Mouse (Mus musculus): Measurements from ENCODE around the gene Hoxa4. TPM values are rescaled to one million over a fixed set of nuclear protein-coding genes. Genes with fewer than 3 reads are reported as not detected.

The Hoxa4 gene
- total RNA-seq, 4 experiments from 2014 or later: 1.9 to 3.3 (median 2.7) TPM

DNA sequence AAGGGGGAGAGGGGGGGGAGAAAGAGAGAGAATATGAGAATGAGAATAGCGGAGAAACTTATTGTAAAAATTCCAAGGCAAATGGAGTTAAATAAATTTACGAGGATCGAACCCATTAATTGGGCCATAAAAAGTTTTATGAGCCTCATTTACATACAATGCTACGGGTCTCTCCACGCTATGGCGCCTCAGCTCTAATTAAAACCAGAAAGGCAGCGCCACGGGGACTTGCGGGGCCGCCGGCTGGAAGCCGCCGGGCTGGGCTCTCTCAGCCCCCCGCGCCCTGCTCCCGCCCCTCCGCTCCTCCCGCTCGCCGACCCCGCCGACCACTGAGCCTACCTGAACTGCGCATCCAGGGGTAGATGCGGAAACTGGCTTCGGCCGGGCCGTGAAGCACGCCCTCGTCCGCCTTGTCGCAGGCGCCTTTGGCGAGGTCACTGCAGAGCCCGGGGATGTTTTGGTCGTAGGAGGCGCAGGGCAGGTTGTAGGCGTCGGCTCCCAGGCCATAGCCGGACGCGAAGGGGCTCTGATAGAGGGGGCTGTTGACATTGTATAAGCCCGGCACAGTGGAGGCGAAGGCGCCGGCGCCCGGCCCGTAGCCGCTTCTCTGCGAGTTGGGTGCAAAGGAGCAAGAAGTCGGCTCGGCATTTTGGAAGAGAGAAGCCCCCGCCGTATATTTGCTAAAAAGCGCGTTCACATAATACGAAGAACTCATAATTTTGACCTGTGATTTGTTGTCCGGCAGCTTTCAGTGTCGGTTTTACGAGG, 25.3 kb upstream of the Hoxa4 start:
- DNase-seq: no peak

DNA sequence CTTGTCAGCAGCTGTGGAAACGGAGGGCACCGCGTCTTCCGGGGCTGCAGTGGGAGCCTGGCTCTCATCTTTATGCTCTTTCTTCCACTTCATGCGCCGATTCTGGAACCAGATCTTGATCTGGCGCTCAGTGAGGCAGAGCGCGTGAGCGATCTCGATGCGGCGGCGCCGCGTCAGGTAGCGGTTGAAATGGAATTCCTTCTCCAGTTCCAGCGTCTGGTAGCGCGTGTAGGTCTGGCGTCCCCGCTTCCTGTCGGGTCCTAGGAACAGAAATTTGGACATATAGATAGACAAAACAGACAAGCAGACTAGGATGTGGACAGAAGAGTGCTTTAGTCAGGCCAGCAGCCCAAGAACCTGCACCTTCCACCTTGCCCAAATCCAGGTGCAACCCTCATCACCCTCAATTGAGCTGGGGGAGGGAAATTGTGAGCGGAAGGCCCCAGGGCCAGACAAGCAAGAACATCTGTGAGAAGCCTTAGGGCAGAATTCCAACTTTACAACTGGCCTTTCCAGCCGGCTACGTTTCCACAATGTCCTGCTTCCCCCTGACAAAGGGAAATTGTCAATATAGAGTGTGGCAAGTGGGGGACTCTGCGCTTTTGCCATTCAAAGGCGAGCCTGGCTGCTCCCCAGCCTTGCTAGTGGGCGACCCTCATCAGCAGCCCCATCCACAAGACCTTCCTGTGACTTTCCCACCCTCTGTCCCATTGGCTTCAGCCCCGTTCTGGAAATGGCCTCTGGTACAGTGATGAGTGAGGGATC, 24.4 kb upstream of the Hoxa4 start:
- DNase-seq: no peak

DNA sequence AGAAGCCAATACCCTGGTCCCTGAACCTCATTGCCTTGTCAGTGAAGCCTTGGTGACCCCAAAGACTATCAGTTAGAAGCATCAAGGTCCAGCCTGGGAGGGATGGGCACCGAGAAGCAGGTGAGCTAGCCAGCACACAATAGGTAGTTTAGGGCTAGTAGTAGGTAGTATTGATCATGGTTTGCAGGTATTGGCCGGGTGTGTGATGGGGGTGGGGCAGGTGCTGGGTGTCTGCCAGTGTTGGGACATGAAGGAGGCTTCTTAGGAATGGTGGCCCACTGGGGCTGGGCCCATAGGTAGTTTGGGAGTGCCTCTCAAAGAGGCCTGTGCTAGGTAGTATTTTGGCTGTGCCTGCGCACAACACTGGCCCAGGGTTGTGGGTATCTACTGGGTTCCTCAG, 23.5 kb upstream of the Hoxa4 start:
- DNase-seq: no peak

DNA sequence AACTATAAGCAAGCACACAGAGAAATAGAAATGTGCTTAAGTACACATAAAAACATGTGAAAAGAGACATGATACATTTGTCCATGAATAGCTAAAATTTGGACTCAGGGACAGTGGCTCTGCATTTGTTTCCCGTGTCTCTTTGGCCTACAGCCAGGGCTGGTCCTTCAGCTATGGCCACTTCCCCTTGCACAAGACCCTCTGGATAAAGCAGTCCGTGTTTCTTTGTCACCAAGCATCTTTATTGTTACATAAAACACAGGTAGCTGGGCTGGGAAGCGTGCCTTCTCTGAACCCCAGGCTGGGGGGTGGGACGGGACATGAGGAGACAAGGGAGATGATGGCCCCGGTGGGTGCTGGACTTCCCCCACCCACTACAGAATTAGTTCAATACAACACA, 22.7 kb upstream of the Hoxa4 start:
- no peak for DNase-seq

DNA sequence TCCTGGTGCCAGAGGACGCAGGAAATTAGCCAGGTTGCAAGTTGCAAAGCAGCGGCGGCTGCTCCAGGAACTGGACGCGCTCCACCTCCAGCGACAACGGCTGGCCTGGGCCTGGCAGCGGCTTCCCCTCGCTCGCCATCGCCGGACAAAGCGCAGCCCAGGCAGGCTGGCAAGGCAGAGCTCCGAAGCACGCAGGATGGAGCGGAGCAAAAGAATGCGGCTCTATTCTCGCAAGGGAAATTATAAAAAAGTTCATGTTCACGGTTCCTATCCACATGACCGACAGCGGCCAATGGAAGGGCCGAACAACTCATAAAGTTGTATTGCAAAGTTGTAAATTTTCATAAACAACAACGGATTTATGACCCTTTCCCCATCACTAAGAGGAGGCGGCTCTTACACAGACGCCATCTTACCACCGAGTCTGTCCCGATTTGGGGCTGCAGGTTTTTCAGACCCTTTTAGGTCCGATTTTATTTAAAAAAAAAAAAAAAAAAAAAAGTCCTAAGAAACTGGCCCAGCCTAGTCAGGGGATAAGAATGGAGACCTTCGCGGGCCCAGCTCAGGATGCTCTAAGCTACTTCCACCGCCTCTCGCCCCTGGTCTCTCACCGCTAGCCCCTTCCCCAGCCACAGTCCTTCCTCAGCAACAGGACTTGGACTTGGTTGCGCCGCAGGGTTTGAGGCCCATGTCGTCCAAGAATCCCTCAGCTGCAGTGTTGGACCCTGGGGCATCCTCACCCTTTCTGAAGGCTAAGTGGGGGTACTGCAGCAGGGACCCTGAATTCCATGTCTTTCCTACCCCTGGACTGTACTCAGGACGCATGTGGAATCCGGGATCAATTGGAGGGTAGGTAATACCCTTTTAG, 21.8 kb upstream of the Hoxa4 start, which contains the start of the genes Hoxa3 and Gm28308:
Hoxa3 (minus strand) TSS at position 218 of the 868 bp plus-strand sequence.
Gm28308 (minus strand) TSS at position 221 of the 868 bp plus-strand sequence.
- DNase-seq: no peak

DNA sequence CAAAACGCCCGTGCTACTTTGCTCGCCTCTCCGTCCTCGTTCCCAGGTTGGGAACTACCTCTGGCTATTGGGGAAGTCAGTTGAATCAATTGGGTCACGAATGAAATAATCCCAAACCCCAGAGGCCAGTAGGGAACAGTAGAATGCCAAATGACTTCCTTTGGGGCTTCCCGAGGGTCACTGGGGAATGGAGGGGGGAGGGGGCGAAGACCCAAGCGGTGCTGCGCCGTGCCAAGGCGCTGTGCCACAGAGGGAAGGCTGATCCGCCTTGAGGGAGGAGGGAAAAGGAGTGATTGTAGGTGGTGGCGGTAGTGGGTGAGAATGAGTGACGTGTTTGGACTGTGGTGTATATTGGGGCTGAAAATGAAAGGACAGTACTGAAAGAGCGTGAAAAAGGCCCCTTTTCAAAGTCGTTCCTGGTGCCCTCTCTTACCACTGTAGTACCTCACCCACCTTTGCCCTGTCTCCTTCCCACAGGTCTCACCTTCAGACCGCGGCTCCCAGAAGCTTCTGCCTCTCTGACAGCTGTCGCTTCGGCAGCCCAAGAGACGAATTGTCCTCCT, 21.1 kb upstream of the Hoxa4 start:
- no peak for DNase-seq

DNA sequence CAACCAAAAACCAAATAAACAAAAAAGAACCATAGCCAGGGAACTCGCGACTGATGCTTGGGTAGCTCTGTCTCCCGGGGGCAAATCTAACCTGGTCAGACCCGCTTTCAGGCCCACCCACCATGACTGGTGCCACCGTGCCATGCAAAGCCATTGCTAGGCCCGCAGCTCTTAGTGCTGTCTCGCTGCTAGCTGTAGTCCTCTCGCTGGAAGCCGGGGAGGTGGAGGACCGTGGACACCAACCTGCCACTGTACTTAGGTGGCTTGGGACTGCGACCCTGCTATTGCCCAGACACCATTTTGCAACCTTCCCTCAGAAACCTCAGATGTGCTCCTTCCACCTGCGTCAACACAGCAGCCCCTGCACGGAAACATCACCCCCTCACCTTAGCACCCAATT, 20.4 kb upstream of the Hoxa4 start:
- no peak for DNase-seq

DNA sequence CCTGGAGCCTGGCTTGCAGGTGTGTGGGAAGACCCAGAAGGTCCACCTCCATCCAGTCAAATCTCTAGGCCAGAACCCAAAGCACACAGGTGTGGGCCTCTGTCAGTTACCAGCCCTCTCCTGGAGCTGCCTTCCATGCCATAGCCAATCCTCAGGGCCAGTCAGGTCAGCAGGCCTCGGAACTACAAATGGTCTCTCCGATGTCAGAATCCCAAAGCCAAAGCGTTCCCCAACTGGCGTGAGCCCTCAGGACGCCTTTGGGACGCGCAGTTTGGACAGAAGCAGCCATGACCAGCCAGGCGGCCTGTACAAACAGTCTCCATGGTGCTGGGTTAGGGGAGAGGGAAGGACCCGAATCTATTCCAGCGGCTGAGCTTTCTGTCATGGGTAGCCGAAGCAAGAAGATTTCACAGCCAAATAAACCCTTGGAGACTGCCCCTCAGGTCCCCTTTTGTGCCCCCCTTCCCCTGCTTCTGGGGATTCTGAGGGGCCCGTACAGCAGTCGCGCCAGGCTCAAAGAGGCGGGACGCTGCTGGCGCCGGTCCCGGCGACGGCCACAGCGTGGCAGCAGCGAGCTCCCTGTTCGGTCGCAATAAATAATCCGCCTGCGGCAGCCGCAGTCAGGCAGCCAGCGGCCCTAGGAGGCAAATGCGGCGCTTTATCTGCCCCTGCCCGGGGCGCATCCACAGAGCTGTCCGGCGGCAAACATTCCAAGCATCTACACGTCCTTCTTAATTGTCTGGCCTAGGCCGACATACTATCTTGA, 19.8 kb upstream of the Hoxa4 start:
- DNase-seq: no peak

DNA sequence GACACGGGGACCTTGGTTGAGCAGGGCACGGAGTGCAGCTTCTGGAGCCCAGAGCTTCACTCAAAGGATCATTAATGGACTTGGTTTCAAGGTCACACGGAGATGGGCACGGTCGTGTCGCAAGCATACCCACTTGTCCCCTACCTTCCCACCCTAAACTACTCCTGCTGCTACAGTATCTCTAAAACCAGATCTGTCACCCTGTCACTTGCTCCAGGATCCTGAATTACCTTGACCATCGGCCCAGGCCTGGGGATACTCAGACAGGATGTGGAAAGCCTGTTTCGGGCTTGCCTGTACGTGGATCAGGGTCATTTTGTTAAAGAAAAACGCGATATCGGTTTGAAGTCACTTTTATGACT, 18.1 kb upstream of the Hoxa4 start:
- DNase-seq: no peak

DNA sequence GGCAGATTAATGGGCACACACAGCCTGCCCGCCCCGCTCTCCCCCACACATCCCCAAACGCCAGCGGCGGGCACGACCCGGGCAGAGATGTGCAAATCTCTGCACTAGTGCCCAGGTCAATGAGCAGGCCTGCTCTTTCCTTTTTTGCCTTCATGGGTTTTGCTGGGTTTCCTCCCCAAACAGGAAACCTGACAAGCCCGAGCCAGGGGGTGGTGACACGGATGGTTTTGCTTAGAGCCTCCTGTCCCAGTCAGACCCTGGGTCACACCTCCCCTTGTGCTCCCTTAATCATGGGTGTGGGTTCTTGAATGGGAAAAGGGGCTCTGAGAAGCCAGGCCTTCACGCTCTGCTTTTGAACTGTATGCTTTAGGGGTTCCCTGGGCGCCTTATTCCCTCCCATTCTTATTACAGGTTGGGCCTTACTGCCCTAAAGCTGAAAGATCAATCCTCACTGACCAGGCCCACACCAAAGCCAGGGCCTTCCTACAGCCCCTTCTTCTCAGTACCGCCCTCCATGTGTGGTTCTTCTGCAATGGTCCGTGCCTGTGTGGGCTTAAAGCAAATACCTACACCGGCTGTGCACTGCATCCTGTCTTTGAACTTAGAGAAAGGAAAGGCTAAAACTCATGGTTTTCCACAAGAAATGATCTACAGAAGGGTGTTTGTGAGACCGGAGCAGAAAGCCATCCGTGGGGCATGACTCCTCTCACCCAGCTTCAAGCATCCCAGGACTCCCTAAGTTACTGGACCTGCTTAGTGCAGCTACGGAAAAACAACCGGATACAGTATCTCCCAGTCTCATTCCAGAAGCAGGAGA, 17.5 kb upstream of the Hoxa4 start:
- no peak for DNase-seq

DNA sequence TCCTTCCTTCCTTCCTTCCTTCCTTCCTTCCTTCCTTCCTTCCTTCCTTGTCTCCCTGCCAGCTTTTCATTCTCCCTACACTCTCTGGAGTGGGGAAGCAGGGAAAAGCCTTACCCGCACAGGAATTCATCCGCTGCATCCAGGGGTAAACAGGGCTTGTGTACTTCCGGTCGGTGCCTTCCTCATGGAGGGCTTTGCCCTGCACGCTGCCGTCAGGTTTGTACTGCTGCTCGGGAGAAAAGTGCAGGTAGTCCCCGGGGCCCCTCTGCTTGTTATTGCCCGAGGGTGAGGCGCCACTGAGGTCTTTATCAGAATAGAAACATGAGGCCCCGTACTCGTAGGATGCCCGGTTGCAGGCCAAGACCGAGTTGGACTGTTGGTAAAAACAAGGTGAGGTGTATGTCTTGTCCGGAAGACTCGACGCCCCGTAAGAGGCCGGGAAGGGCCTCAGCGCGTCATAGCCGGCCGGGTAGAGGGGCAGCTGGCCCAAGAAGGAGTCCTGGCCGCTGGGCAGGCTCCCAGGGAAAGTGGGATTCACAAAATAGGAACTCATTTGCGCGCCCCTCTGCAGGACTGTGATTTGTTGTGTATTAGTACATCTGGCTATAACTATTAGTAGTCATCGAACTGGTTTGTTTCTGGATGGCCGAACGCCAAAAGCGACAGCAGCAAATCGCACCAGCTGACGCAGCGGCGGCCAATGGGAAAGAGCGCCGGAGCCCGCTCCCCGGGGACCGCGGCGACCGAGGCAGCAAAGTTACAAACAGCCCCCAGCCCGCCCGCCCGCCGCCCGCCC, 16.7 kb upstream of the Hoxa4 start, which contains the start of gene Hoxa6:
Hoxa6 (minus strand) TSS at position 651 of the 796 bp plus-strand sequence.
- DNase-seq: no peak

DNA sequence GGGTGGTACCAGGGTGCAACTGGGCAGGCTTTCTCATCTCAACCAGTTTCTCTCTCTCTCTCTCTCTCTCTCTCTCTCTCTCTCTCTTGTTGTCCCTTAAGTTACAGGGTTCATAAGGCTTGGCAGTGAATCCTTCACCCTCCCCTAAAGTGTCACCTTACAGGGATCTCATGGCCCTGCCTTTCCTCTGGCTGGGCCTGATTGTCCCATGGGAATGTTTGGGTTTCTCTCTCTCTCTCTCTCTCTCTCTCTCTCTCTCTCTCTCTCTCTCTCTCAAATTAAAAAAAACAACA, 16.1 kb upstream of the Hoxa4 start:
- DNase-seq: no peak

DNA sequence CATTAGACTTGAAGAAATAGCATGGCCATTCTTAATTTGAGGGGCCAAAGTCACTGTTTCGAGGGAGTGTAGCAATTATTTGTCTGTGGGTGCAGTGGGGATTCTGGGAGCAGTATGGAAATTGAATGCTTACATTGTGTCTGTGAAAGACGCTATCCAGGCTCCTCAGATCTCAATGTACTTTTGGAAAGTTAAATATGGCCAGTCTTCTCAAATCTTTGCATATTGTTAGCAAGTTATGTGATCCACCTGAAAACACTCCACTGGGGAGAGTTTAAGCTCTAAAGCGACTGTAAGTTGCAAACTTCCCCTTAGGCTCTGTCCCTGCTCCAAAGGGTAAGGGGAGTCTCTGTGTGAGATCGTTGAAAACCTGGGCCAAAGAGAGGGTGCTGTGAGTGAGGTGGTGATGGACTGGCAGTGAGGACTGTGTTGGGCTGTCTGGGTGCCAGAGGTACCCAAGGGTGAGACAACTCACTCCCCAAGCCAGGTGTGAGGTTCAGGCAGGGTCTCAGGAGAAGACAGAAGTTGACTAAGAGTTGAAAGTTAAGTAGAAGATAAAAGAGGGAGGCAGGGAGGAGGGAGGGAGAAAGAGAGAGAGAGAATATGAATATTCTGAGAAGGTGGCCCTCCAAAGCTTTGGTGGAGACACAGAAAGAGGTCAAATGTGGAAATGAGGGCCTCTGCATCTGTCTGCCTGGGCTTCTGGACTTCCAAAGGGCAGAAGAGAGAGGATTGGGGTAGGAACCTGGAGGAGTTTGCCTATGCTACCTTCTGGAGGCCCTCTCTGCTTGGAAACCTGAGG, 15.5 kb upstream of the Hoxa4 start:
- no peak for DNase-seq

DNA sequence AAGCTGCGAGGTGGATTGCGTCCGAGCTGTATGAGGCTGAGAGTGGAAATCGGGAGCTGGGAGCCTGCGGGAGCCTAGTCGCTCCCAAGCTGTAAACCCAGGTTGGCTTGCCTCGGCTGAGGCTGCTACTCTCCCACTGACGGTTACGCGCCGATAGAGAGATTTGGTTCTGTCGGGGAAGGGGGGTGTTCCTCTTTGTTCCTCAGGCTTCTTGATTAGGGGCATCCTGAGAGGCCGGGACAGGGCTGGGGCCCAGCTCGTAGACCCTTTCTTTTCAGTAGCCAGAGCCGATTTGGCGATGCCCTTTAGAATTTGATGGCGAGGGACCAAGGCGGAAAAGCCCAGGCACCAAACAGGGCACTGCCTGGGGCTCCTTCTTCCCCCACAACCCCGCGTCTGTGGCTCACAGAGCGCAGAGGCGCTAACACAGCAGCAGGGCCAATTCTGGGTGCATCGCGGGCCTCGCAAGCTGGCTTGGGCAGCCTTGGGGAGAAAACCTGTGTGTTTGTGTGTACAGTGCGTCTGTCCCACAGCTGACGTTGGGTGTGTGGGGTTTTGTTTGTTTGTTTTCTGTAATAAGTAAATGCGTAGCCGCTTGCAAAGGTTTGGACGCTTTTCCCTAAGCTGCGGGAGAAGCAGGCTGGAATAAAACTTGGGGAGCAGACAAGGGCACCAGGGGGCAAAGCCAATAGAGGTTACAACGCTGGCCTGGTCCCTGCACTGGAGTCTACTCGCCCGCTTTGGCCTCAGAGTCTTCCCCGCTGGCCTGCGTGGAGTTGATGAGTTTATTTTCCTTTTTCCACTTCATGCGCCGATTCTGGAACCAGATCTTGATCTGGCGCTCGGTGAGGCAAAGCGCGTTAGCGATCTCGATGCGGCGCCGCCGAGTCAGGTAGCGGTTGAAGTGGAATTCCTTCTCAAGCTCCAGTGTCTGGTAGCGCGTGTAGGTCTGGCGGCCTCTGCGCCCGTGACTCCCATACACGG, 14.4 kb upstream of the Hoxa4 start:
- DNase-seq: no peak

DNA sequence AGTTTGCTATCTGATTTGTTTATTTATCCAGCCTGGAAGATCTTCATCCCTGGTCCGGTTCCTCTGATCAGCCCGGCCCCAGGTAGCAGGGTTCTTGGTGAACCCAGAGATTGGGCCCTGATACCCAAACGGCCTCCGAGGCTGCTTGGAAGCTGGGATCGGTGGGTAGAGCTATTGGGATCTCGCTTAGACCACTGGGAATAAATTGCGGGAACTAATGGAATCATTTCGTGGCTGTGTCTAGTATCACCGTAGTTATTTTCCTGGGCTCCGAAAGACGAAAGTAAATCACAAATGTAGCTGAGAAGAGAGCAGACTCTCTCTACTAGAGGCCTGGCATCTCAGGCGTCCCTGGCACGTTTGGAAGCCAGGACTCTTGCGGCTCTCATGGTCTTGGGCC, 13.7 kb upstream of the Hoxa4 start:
- DNase-seq: no peak

DNA sequence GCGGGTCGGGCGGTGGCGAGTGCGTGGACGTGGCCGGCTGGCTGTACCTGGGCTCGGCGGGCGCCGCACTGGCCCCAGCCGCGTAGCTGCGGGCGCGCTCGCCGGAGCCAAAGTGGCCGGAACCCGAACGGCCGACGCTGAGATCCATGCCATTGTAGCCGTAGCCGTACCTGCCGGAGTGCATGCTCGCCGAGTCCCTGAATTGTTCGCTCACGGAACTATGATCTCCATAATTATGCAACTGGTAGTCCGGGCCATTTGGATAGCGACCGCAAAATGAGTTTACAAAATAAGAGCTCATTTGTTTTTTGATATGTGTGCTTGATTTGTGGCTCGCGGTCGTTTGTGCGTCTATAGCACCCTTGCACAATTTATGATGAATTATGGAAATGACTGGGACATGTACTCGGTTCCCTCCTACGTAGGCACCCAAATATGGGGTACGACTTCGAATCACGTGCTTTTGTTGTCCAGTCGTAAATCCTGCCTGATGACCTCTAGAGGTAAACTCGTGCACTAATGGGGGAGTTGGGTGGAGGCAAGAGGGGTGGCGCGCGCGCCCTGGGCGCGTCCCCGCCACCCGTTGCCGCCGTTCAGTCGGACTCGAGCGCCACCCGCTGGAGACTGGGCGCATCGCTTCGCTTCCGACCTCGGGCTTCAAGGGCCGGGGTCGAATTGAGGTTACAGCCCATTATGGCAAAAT, 12.6 kb upstream of the Hoxa4 start, which contains the start of gene Hoxa5:
Hoxa5 (minus strand) TSS at position 538 of the 703 bp plus-strand sequence.
- DNase-seq: peak; percentile 85

DNA sequence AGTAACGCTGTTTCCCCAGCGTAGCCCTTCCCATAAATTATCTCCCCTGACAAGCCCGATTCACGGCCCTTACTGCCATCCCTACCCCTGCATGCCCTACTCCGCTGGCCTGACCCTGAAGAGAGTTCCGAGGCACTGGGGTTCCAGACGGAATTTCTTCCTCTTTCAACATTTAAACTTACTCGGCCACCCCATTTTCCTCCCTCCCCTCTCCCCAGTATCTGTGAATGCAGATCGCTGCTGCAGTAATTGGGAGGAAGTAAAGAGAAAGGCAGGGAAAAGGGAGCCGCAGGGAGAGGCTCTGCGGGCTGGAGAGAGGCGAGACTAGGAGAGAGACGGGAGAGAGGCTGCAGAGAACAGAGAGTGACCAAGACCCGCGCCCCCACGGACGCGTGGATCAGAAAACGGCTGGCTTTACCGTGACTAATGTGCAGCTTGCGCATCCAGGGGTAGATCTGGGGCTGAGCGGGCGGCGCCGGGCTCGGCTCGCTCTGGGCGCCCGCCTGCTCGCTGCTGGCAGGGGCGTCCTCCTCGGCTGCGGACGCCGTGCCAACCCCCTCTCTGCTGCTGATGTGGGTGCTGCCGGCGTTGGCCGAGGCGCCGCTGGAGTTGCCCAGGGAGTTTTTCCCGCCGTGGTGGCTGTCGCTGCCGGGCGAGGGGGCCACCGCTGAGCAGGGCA, 12.0 kb upstream of the Hoxa4 start:
- DNase-seq: no peak
